Mouse (Mus musculus) 3134 (cell line): Measurements from ENCODE around the gene Prkar1b.

Source experiments
- DNase-seq: peaks from one replicate; pipeline ENCODE4 v3.0.0-alpha.2; 2011; ENCODE audit warnings: low spot score; ENCODE audit not compliant: insufficient read length; ENCODE audit errors: extremely low read depth

The Prkar1b gene

GRCm38 (mm10) chr5:139112418-139112817 is 37.4 kb downstream of the Prkar1b start:
- no peak for DNase-seq

DNA sequence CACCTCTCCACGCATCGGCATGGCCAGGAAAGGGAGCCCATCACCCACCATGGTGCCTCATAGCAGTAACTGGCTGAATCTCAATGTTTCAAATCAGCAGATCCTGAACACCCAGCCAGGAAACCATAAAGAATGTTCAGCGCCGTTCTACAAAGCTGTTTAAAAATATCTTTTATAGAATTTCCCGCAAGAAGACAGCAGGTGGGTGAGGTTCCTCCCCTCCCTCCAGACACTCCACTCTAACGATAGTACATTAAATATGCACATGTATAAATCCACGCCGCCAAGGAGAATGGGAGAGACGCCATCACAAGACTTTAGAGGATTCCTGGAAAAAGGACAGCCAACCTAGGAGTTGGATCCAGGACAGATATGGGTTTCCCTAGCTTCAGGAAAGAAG is 37.8 kb downstream of the Prkar1b start:
- DNase-seq = no peak

- no peak for DNase-seq
These were observed 39.5 kb downstream of the Prkar1b start for GRCm38 (mm10) chr5:139110140-139110855.

GRCm38 (mm10) chr5:139107815-139108214 is 42.0 kb downstream of the Prkar1b start:
- no peak for DNase-seq

DNA sequence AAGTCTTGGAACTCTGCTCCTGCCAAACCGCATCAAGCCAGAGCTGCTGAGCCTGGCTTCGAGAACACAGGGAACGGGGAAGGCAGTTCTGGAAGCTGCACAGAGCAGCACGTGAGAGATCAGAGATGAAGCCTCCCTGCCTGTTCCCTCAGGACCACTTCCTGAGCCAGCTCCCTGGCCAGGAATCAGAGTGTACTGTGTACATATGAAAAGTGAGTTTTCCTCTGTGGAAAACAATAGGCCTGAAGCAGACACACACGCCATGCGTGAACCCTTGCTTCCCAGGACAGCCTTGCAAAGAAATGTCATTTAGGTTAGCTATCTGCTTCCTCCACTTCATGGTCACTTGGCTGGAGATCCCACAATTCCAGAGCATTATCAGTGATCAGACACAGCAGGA is 48.0 kb downstream of the Prkar1b start:
- no peak for DNase-seq

DNA sequence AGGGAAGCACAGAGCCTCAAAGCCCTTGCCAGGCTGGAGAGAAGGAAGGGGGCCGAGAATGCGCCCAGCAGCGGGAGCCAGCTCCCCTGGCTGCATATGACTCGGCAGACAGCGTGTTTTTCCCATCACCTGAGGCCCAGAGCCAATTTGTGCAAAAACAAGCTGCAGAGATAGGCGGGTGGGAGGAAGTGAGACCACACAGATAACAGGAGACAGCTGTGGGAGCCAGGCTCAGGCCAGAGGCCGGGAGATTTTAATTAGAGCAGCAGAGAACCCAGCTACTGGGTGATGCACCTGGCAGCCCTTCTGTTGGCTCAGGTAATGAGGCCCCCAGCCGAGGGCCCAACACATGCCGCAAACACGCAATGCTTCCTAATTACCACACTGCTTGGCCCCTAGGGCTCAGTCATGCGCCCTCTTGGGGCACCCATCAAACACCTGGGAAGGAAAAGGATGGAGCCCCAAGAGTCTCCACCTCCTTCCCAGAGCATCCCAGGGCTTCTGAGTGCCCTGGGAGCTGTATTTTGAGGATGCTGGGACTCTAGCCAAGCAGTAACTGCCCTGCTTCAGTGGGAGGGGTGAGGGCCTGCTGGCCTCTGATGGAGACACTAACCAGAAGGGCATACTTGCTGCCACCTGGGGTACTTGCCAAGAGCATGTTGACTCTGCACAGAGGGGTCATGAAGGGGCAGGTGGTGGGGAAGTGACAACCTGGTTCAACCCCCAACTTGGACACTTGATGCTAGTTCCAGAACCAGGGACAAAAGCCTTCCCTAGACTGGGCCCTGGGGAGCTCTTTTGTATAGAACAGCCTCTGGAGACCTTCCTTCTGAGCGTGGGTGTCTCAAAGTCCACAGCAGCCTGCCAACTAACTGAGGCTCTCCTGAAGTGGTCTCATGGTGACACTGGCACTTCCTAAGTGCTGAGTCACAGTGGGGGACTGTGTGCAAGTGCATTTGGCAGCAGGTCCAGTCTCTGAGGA is 50.5 kb downstream of the Prkar1b start:
- peak; percentile 53 for DNase-seq

DNA sequence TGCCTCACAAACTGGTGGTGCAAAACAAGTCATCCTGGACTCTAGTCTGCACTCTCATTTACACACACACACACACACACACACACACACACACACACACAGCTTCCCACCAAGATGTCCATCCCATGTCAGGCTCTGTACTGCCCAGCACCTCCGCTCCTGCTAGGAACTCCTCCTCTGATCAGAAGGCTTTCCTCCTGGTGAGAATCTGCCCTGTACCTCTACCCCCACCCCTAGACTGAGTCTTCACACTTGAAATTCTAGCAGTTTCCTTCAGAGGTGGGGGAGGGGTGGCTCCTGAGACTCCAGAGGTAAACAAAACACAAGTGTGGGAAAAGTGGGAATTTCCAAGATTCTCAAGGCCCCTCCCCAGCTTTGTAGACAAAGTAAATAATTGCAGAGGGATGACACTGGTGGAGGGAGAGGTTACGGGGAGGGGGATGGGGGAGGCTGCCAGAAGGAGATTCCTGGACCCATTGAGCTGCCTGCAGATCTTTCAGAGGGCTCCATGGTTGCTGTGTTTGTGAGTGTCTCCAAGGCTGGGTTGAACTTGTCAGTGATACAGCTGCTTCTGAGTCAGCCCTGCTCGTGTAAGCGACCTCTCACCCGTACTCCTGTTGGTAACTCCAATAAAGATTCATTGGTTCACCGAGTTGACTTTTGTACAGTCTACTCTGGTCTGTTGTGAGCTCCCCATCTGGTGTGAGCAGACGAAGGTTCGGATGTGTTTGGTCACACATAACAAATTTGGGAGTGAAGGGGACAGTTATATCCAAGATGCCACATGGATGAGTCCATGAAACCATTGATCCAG is 54.3 kb downstream of the Prkar1b start:
- DNase-seq = no peak

DNA sequence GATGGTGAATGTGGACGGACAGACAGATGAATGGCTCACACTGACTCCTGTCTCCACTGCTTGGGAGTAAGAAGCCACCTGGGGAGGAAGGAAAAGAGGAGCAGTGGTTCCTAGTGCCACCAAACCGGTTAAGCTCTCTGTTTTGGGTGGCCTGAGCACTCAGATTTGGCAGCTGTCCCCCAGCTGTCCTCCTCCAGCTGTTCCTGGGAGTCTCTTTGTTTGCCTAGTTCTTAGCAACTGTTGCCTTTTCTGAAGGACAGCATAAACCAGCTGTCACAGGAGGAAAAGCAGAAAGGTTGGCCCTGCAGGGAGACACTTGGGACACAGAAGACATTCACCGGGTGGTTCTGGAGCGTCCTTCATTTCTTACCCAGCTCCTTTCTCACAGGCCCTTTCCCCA is 56.3 kb downstream of the Prkar1b start:
- DNase-seq = no peak

- no peak for DNase-seq
These were observed 58.1 kb downstream of the Prkar1b start for GRCm38 (mm10) chr5:139091713-139092112.

DNA sequence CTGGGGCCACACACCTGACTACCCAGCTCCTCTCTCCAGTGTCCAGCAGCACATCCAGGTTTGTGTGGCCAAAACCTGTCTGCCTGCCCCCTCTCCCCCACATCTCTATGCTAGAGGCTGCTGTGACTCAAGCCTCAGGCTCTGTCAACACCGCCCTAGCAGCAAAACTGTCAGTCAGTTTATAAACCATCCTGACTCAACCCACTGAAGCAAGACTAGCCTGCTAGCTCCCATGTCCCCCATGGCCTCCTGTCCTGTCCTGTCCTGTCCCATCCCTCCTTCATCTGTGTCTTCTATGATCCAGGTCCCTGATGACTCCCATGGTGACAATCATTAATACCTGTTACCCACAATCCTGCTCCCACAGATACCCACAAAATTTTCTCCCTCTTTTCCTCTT is 59.6 kb downstream of the Prkar1b start:
- DNase-seq = no peak

DNA sequence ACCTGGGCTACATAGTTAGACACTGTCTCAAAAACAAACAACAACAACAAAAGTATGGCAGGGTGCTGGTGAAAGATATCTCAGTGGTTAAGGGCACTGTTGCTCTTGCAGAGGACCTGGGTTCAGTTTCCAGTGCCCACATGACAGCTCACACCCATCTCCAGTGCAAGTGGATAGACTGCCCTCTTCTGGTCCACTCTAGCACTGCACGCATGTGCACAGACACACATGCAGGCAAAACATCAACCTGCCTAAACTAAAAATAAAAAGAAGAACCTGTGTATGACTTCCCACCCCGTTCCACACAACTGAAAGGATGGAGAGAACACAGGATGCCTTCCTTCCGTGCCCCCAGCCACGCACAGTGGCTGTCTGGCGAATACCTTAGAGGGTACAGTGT is 61.6 kb downstream of the Prkar1b start:
- DNase-seq = no peak

DNA sequence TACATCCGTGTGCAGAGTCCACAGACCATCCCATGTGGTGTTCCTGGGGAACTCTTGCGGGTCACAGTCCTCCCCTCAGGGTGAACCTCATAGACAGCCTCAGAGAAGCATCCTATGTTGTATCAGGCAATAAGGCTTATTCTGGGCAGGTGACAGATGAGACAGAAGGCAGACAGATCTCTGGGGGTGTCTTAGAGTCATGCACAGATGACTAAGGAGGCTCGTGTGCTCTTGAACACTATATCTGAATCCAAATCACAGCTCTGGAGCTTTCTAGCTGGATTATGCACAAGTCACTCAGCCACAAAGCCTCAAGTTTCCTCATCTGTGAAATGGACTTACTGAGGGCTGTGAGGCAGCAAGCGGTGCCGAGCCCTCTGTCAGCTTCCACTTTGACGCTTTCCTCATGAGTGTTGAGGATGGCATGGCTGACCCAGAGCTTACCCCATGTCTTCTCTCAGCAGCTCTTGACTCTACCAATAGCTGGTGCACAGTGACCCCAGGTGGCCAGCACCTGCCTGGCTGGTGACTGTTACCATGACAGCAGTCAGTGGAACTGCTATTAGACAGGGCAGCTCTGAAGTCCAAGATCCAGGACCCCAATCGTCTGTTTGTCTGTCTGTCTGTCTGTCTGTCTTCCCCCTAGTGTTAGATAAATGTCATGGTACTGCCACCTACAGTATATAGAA is 64.8 kb downstream of the Prkar1b start:
- DNase-seq = peak; percentile 41

DNA sequence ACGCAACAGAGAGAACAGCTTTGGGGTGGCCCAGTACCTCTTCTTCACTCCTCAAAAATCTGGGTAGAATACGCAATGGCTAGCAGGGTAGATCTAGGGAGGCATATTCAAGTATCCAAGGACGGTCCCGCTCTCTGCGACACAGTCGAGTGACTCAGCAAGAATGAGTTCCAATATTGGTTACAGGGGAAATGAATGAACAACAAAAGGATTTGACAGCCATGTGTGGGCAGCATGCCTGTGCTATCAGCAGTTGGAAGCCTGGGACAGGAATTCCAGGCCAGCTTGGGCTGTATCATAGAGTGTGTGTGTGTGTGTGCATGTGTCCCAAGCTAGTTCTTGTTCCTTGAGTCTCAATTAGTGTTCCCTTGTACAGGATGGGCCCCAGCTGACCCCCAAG is 65.5 kb downstream of the Prkar1b start:
- DNase-seq = peak; percentile 39

GRCm38 (mm10) chr5:139083841-139084240 is 66.0 kb downstream of the Prkar1b start:
- DNase-seq = no peak

GRCm38 (mm10) chr5:139081370-139081769 is 68.4 kb downstream of the Prkar1b start:
- no peak for DNase-seq

DNA sequence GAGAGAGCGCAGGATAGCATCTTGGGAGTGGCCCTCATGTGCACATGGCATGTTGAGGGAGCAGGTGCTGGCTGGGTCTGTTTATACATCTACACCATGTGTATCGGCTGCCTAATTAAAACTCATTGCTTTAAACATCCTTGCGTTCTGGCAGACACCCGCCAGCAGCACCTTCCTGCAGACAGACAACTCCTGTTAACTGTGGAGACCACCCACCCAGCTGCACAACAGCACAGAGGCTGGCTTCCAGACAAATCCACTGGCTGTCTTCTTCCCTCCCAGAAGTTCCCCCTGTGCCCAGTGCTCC is 71.7 kb downstream of the Prkar1b start:
- DNase-seq = no peak

DNA sequence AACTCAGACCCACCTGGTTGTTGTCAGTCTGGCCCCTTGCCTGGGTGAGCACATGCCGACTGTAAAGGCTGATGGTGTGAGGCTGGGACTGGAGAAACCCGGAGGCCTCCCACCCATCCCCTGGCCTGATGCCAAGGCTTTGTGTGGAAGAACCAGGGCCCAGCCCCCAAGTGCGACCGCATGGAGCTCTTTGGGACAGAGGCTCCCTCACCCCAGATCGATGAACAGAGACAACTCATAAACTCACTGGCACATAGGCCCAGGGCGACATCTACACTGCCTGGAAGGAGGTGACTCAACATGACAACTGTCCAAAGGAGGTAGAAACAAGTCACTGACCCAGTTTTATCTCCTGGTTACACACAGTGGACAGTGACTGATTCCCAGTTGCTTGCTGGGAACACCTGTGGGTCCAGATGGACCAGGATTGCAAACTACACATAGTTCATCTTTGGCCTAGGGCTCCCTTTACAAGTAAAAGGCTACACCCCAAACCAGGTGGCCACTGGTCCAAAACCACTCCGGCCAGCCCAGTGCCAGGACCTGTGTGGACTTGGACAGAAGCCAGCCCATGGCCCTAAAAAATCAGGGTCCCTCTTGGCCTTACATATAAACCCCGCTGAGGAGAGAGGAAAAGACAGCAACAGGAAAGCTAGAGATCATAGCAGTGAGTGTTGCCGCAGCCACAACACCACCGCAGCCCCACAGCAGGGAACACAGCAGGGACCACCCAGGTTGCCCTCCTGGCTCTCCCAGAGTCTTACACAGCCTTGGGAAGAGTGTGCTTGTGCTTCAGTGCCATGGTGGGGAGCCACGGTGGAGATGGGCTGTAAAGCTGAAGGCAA is 72.3 kb downstream of the Prkar1b start:
- no peak for DNase-seq

- DNase-seq = peak; percentile 66
These were observed 73.4 kb downstream of the Prkar1b start for GRCm38 (mm10) chr5:139076450-139076849.

DNA sequence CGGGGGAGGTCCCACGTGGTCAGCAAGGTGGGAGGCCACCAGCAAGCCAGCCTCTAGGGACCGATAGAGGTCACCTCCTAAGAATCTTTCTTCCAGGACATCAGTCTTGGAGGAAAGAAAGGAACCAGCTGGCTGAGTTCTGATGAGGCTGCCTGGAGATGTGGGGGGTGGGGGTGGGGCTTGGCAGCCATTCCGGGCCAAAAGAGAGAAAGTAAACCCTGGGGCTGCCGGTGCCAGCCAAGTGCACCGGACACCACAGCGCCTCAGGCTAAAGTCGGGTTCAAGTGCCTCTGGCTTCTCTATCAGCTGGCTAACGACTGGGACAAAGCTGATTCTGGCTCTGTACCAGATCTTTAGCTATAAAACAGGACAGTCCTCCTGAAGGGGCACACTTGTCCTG is 74.0 kb downstream of the Prkar1b start:
- DNase-seq = peak; percentile 80

- DNase-seq = peak; percentile 54
These were observed 74.7 kb downstream of the Prkar1b start for GRCm38 (mm10) chr5:139075125-139075524.
